Mouse (Mus musculus) E14TG2a.4 (cell line): Measurements from ENCODE around the gene Rabepk.
A peak's percentile ranks its signal among the peaks of the same experiment; 100 is the strongest.
"Not testable (repeated sequence)": the region's sequence is repeated elsewhere in the genome, so short reads cannot be mapped to it uniquely, and the experiment has no call there.

Source experiments
- H3K27me3 ChIP-seq: 2 replicates; pipeline ENCODE4 v1.6.1; 2014; ENCODE audit warnings: low read length, control low read depth; ENCODE audit not compliant: insufficient read depth
- H3K36me3 ChIP-seq: 2 replicates; pipeline ENCODE4 v1.6.1; 2014; ENCODE audit warnings: low read length, control low read depth; ENCODE audit not compliant: insufficient read depth
- H3K4me1 ChIP-seq: replicated peaks from 2 replicates; pipeline ENCODE4 v1.6.1; 2014; ENCODE audit warnings: low read depth, low read length, control low read depth
- H3K4me3 ChIP-seq: replicated peaks from 2 replicates; pipeline ENCODE4 v1.5.1; 2014; ENCODE audit warnings: mild to moderate bottlenecking, low read length
- H3K9me3 ChIP-seq: 2 replicates; pipeline ENCODE4 v1.6.1; 2014; ENCODE audit warnings: low read length, control low read depth
- CTCF ChIP-seq: conservative IDR thresholded peaks from 2 replicates; pipeline ENCODE4 v1.5.1; 2014; ENCODE audit warnings: low read length
- NANOG ChIP-seq: IDR thresholded peaks from 2 replicates; pipeline ENCODE4 v1.6.1; 2014; ENCODE audit warnings: borderline replicate concordance, low read length, mixed read lengths
- POU5F1 ChIP-seq: IDR thresholded peaks from 2 replicates; pipeline ENCODE4 v1.6.1; 2014; ENCODE audit warnings: low read length, borderline replicate concordance

The Rabepk gene

DNA sequence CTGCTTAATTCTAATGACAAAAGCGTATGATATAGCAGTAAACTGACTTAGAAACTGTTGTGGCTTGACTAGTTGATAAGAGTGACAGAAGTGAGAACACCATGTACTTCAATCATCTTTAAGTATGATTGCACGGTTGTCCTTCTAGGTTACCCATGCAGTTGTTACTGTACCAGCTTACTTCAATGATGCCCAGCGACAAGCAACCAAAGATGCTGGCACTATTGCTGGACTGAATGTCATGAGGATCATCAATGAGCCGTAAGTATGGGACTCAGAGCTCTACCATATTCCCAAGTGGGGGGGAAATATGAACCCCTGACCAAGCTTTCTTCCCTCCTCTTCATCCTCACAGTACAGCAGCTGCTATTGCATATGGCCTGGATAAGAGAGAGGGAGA lies 26.0 kb downstream of the Rabepk start:
- Histone ChIP-seq H3K36me3 (peaks cover 76% of the 10 kb centered on the region), H3K9me3 (no peaks in the 10 kb centered on the region), H3K27me3 (no peaks in the 10 kb centered on the region), H3K4me3 (peak overlapping the region; percentile 96), H3K4me1 (peaks cover 55% of the 10 kb centered on the region)
- TF ChIP-seq NANOG (no peak), CTCF (no peak), POU5F1 (no peak)

DNA sequence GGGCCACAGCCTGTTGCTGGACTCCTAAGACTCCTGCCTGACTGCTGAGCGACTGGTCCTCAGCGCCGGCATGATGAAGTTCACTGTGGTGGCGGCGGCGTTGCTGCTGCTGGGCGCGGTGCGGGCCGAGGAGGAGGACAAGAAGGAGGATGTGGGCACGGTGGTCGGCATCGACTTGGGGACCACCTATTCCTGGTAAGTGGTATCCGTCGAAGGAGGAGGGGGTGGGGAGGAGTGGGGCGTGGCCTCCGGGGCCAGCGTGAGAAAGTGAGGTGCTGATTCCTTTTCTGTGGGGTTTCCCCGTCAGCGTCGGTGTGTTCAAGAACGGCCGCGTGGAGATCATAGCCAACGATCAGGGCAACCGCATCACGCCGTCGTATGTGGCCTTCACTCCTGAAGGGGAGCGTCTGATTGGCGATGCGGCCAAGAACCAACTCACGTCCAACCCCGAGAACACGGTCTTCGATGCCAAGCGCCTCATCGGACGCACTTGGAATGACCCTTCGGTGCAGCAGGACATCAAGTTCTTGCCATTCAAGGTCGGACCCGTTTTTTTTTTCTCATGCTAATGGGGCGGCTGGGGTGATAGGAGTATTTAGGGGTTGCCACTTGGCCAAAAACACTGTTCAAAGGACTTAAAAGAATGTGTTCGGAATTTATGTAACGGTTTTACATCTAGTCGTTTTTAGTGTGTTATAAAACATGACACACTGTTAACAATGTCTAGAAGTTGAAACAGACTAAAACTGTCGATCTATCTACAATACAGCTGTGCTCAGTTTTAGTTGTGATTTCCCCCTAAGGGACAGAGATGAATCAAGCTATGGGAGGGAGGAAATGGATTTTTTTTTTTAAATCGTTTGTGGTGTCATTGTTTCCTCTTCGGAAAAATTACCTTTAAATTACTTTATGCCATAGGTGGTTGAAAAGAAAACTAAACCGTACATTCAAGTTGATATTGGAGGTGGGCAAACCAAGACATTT lies 27.2 kb downstream of the Rabepk start:
- H3K9me3 ChIP-seq = no peaks in the 10 kb centered on the region
- H3K27me3 ChIP-seq = no peaks in the 10 kb centered on the region
- peaks cover 67% of the 10 kb centered on the region for H3K36me3 ChIP-seq
- peaks cover 55% of the 10 kb centered on the region for H3K4me1 ChIP-seq
- TF ChIP-seq NANOG = no peak
- TF ChIP-seq POU5F1 = no peak; the same call in 1 of the 2 replicates
- TF ChIP-seq CTCF = no peak
- H3K4me3 ChIP-seq = peak overlapping the region; percentile 96

DNA sequence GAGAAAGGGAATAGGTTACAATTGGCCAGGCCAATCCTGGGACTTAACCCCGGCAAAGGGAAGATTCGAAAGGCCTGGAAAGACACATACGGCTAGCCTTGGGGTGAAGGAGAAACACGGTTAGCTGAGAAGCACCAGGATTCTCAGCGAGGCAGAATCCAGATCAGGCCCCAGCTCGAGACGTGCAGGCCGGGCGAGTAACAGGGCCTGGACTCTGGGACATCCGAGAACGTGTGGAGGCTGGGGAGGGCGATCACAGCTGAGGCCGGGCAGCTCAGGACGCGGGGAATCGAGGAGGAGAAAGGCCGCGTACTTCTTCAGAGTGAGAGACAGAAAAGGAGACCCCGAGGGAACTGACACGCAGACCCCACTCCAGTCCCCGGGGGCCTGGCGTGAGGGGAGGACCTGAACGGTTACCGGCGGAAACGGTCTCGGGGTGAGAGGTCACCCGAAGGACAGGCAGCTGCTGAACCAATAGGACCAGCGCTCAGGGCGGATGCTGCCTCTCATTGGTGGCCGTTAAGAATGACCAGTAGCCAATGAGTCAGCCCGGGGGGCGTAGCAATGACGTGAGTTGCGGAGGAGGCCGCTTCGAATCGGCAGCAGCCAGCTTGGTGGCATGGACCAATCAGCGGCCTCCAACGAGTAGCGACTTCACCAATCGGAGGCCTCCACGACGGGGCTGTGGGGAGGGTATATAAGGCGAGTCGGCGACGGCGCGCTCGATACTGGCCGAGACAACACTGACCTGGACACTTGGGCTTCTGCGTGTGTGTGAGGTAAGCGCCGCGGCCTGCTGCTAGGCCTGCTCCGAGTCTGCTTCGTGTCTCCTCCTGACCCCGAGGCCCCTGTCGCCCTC lies 28.1 kb downstream of the Rabepk start, which contains the start of gene Hspa5:
Gene Hspa5, plus strand, starts transcription at position 603 of the 859 bp plus-strand sequence.
- Histone ChIP-seq H3K4me3 (peak within 1 kb of the TSS; percentile 96), H3K36me3 (peaks cover 57% of the 10 kb centered on the region), H3K9me3 (peaks cover 4% of the 10 kb centered on the region; the same call in 1 of the 2 replicates), H3K27me3 (no peaks in the 10 kb centered on the region), H3K4me1 (peaks cover 48% of the 10 kb centered on the region)
- no peak for TF ChIP-seq POU5F1
- TF ChIP-seq NANOG = no peak
- TF ChIP-seq CTCF = no peak

DNA sequence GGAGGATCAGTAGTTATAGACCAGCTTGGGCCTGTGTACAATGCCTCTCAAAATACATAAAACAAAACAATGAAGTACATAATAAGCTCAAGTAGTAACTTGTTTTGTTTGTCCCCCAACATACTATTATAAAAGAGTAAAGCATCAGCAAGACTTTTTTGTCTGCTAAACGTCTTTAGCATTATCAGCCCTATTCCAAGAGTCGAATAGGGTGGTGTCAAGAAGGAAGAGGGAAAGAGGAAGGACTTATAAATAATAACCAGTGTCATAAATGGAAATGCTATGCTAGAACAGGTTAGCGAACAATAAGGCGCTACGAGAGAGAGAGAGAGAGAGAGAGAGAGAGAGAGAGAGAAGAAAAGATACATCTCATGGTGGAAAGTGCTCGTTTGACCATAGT lies 28.8 kb downstream of the Rabepk start:
- Histone ChIP-seq H3K4me1 (peaks cover 43% of the 10 kb centered on the region), H3K4me3 (peak overlapping the region; percentile 92), H3K9me3 (peaks cover 4% of the 10 kb centered on the region; the same call in 1 of the 2 replicates), H3K27me3 (no peaks in the 10 kb centered on the region), H3K36me3 (peaks cover 51% of the 10 kb centered on the region)
- no peak for TF ChIP-seq CTCF
- TF ChIP-seq NANOG = no peak
- TF ChIP-seq POU5F1 = no peak

DNA sequence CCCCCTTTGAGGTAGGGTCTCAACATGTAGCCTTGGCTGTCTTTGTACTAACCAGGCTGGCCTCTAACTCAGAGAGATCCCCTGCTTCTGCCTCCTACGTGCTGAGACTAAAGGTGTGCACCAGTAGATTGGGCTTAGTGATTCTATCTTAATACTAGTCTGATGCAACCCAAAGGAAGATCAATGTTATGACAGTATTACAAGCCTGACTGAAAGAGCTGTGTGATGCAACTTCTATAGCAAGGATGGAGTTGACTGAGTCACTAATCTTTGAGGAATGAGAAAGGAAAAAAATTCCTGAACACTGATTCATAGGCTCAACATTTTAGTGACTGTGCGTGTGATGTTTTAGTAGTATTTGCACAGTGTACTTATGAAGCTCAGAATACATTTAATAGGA lies 29.7 kb downstream of the Rabepk start:
- H3K4me1 ChIP-seq = peaks cover 35% of the 10 kb centered on the region
- peaks cover 42% of the 10 kb centered on the region for H3K36me3 ChIP-seq
- no peaks in the 10 kb centered on the region for H3K27me3 ChIP-seq
- H3K4me3 ChIP-seq = peak overlapping the region; percentile 92
- H3K9me3 ChIP-seq = peaks cover 4% of the 10 kb centered on the region; the same call in 1 of the 2 replicates
- TF ChIP-seq CTCF = no peak
- no peak for TF ChIP-seq NANOG
- no peak for TF ChIP-seq POU5F1

DNA sequence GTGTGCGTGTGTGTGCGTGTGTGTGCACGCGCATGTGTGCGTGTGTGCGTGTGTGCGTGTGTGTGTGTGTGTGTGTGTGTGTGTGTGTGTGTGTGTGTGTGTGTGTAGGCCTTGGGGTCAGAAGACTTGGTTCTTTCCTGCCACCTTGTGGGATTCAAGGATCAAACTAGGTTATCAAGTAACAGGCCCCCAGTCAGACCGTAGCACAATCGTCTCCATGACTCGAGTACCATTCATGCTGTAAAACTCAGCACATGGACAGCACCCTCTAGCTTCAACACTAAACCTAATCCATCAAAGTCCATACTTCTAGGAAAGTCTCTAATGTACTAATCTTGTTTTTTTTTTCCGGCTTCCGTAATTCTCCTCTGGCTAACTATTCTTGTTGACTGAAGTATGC lies 34.9 kb downstream of the Rabepk start:
- TF ChIP-seq NANOG (no peak), POU5F1 (no peak), CTCF (no peak)
- Histone ChIP-seq H3K27me3 (no peaks in the 10 kb centered on the region), H3K9me3 (peaks cover 4% of the 10 kb centered on the region; the same call in 1 of the 2 replicates), H3K36me3 (peaks cover 8% of the 10 kb centered on the region; the same call in 1 of the 2 replicates), H3K4me1 (no peaks in the 10 kb centered on the region), H3K4me3 (no peak overlapping the region)

DNA sequence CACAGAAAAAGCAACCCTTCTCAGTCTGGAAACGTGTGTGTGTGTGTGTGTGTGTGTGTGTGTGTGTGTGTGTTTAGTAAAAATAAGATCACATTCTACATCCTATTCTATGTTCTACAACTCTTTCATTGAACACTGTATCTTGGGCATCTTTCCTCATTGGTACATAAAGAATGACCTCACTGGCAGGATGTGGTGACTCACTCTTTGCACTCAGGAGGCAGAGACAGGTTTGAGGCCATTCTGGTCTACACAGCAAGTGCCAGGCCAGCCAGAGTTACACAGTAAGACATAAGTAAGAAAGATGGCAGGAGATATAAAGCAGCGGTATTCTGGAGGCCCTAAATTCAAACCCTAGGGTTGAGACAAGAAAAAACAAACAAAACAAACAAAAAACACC lies 36.8 kb downstream of the Rabepk start:
- peaks cover 4% of the 10 kb centered on the region; the same call in 1 of the 2 replicates for H3K9me3 ChIP-seq
- H3K36me3 ChIP-seq = no peaks in the 10 kb centered on the region
- TF ChIP-seq NANOG (no peak), CTCF (no peak), POU5F1 (no peak)

DNA sequence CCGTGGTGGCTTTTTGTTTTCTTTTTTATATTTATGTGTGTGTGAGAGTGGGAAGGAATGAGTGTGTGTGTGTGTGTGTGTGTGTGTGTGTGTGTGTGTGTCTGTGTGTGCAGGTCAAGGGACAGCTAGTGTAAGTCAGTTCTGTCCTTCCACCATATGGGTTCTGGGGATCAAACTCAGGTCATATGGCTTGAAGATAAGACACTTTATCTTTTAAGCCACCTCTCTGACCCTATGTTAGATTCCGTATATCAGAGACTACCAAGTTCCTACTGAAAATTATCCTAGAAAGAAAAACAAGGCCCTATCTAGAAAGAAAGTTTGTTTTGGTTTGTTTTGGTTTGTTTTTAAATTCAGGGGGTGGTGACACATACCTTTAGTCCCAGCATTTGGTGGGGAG lies 37.5 kb downstream of the Rabepk start:
- Histone ChIP-seq H3K27me3 (no peaks in the 10 kb centered on the region), H3K36me3 (no peaks in the 10 kb centered on the region), H3K4me3 (no peak overlapping the region), H3K4me1 (no peaks in the 10 kb centered on the region), H3K9me3 (peaks cover 2% of the 10 kb centered on the region; the same call in 1 of the 2 replicates)
- no peak for TF ChIP-seq POU5F1
- TF ChIP-seq NANOG = no peak
- no peak for TF ChIP-seq CTCF

More for the DNA sequence above, 36.8 kb downstream of the Rabepk start:
- Histone ChIP-seq H3K27me3 (no peaks in the 10 kb centered on the region), H3K4me3 (no peak overlapping the region), H3K4me1 (no peaks in the 10 kb centered on the region)

DNA sequence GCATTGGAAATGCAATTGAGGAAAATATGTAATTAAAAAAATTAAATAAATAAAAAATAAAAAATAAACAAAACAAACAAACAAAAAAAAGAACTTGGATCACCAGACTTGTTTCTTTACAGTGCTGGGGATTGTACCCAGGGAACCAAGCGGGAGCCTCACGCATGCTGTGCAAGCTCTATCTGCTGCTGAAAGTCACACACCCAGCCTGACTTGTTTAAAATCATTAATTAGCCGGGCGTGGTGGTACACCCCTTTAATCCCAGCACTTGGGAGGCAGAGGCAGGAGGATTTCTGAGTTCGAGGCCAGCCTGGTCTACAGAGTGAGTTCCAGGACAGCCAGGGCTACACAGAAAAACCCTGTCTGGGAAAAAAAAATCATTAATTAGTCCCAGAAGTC lies 38.4 kb downstream of the Rabepk start:
- H3K9me3 ChIP-seq, H3K4me1 ChIP-seq, H3K4me3 ChIP-seq, H3K27me3 ChIP-seq, H3K36me3 ChIP-seq: not testable (repeated sequence)
